Mouse (Mus musculus) left cerebral cortex, postnatal 25 days (tissue): ENCODE measurements around the gene Trim24. TPM values are rescaled to one million over a fixed set of nuclear protein-coding genes. Genes with fewer than 3 reads are reported as not detected.
"Not testable (repeated sequence)": the region's sequence is repeated elsewhere in the genome, so short reads cannot be mapped to it uniquely, and the experiment has no call there.

Experiments used
- DNase-seq, 2 experiments: peaks; one replicate each; pipeline ENCODE4 v3.0.0; 2022; ENCODE audit warnings: low spot score in 2 of 2, mixed read lengths in 1 of 2
- intact Hi-C: fragments of 180-260 bp; cut with DNase I; formaldehyde crosslinking; loops from one replicate; pipeline ENCODE4 v1.15.1; 2025
- total RNA-seq, 2 experiments: library from RNA; stranded (reverse); gene quantifications; 2 replicates each; pipeline ENCODE4 v1.2.3; 2021

Gene Trim24
- total RNA-seq = 10 to 100 TPM; 27.0 to 31.9 TPM

DNA sequence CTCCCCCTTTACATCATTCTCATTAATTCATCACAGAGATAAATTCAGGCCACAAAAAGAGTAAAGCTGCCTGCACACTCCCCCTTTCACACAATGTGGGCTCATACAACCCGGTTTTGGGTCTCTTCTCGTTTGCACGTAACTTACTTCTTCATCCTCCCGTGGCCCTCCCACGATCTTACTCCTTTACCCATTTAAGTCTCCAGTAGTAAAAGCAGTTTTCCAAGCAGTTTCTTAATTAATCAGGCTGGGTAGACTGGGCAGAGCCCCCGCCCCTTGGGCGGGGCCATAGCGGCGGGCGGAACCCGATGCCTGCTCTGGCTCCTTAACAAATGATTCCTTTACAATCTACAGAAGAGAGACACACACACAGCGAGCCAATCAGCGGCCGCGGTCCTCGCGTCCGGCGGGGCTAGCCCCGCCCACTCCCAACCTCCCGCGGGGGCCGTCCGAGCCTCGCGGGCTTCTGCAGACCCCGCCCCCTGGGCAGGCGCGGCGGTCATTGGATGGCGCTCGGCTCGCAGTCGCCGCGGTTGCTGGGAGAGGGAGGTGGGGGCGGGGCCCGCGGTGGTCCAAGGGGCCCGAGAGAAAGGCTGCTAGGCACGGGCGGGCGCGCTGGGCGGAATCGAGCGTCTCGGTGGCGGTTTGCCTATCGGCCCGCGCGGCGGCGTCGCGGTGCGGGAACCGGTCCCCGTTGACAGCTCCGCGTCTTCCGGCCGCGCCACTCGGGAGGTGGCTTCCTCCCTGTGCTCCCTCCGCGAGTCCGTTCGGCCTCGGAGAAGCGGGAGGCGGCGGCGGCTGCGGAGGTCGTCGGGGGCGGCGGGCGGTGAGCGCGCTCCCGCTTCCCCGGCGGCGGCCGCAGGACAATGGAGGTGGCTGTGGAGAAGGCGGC, at the start of gene Trim24:
Trim24 (plus strand) TSS at position 567 of the 892 bp plus-strand sequence.
- DNase-seq = peak; percentile 94 to 97
- intact Hi-C loops = loop anchor here (5.0 kb wide), 3 partner anchors 197 to 403 kb away; no protein-coding TSS in a partner anchor

DNA sequence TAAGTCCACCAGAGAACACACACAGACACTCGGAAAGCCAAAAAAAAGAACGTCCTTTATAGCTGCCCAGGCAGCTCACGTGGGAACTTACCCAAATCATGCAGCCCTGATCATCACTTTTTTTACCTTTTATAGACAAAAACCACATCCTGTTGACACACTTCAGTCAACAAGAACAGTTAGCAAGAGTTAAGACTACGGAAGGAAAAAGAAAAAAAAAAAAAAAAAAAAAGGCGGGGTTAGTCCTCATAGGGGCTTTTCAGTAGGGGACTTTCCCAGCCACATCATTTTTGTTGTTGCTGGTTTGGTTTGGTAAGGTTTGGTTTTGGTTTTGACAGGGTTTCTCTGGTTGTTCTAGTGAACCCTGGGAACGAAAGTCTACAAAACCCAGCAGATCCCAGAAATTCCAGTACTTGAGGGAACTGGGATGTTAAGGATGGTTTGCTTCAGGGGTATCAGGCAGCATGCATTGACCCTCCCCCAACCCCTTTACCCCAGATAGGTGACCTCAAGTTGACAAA, 49.0 kb upstream of the Trim24 start:
- intact Hi-C loops = no loop called here

DNA sequence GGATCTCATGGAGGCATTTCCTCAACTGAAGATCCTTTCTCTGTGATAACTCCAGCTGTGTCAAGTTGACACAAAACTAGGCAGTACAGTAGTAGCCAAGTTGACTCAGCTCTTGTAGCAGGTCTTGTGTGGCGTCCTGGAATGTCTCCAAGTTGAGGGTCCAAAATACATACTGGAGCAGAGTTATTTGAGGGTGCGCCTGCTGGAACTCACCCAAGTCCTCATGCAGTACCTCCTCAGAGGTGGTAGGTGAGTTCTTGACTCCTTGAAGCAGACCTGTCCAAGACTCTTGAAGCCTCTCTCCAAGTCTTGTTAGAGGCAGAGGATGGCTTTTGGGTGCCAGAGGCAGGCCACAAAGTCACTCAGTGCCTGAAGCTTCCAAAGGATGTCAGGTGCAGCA, 48.2 kb upstream of the Trim24 start:
- no peak for DNase-seq
- intact Hi-C loops = no loop called here

More for the DNA sequence above, 49.0 kb upstream of the Trim24 start:
- no peak for DNase-seq

DNA sequence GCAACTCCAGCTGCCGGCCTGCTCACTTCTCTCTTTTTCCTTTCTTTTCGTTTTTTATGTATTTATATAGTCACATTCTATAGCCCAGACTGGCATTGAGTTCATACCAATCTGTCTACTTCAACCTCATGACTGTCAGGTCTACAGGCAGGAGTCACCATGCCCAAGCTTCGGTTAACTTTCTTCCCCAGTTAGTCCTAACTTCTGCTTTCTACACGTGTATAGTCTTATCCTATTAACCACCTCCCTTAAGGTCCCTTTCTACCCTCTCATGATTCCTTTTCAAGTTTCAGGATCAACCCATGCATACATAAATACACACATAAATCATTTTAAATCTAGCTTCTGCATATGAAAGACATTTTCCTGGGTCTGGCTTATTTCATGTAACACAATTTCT, 46.9 kb upstream of the Trim24 start:
- DNase-seq = no peak
- intact Hi-C loops = no loop called here

DNA sequence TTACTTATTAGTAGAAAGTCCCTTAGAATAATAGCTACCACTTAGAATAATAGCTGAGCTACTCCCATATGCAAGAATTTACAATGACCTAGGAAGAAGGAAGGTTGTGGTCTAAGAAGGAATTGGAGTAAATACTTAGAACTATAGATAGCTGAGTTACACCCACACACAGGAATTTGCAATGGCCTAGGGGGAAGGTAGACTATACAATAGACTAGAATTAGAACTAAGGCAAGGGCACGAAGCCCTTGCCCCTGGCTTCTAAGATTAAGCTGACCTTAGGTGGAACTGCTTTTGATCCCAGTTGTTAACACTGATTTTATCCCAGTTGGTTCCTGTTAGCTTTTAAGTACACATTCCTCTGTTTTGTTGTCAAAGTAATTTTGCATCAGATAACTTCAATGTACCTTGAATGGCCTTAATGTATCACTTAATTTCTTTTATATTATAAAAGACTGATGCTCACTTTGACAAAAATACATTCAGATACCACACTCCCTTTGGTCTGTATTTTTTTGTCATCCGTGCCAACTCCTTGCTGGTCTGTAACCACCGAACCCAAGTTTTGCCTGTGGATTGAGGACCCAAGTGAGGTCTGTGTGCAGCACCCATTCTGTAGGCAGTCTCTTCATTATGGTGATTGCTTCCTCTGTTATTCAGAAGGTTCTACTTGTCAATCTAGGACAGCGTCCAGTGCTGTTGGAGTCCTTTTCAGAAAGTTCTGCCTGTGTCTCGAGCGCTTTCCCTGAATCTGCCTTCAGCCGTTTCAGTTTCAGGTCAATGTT, 45.1 kb upstream of the Trim24 start:
- DNase-seq, intact Hi-C loops: not testable (repeated sequence)

DNA sequence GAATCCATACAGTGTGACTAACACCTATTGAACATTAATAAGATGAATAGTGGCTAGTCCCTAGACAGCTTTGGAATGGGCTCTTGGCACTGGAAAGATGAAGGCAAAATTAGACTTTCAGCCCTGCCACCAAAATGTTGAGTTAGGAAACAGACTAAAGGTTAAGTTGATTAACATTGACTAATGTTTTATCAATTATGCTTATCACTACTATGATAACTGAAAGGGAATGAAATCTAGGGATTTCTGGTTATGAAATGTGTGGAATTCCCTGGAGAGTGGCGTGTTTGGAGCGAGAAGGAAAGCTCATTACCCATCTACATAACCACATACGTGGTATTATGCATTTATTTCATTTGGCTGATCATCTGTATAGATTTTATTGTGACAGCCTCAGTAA, 41.7 kb upstream of the Trim24 start:
- intact Hi-C loops = no loop called here
- no peak for DNase-seq

DNA sequence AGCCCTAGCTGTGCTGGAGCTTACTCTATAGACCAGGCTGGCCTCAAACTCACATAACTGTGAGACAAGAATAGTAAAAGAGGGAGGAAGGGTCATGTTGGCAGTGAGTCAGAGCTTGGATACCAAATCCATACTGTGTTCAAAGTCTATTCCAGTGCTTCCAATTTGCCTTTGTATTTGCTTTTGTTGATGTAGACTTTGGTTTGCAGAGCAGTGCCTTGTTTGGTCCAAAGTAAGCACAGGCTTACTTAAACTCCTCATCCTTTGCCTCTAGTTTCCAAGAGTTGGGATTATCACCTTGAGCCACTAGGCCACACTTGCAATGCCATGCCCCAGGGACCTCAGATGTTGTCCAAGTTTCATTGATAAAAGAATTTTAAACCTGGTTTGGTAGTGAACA, 41.0 kb upstream of the Trim24 start:
- intact Hi-C loops = no loop called here
- DNase-seq = no peak

DNA sequence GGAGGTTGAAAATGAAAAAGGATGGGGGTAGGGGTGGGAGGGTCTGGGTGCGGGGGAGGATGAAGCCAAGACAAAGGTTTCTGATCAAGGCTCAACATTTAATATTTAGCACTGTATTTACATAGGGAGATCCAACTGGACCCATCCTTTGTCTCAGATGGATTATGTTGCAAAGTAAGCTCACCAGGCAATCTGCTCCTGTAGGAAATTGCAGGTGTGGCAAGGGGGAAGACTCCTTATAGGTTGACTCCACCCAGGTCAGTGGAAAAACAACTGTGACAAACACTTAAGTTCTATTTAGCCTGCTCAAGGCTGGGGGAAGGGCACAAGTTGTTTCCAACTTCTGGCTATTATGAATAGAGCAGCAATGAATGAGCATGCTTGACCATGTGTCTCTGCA, 36.9 kb upstream of the Trim24 start:
- intact Hi-C loops = no loop called here
- no peak for DNase-seq

DNA sequence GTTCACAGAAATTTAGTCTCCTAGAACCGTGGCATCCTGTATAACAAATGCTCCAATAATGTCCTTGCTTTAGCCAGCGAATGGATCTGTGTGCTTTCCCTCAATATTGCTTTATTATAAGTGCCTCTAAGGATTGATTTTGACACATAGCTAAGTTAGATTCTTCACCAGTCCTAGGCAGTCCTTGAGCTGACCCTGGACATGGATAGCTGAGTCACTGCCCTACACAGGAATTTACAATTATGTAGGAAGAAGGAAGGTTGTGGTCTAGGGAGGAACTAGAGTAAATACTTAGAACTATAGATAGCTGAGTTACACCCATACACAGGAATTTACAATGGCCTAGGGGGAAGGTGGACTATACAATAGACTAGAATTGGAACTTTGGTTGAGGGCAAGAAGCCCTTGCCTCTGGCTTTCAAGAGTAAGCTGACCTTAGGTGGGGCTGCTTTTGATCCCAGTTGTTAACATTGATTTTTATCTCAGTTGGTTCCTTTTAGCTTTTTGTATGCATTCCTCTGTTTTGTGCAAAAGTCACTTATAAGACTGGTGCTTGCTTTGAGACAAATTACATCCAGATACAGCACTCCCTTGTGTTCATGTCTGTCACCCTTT, 33.6 kb upstream of the Trim24 start:
- DNase-seq, intact Hi-C loops: not testable (repeated sequence)

DNA sequence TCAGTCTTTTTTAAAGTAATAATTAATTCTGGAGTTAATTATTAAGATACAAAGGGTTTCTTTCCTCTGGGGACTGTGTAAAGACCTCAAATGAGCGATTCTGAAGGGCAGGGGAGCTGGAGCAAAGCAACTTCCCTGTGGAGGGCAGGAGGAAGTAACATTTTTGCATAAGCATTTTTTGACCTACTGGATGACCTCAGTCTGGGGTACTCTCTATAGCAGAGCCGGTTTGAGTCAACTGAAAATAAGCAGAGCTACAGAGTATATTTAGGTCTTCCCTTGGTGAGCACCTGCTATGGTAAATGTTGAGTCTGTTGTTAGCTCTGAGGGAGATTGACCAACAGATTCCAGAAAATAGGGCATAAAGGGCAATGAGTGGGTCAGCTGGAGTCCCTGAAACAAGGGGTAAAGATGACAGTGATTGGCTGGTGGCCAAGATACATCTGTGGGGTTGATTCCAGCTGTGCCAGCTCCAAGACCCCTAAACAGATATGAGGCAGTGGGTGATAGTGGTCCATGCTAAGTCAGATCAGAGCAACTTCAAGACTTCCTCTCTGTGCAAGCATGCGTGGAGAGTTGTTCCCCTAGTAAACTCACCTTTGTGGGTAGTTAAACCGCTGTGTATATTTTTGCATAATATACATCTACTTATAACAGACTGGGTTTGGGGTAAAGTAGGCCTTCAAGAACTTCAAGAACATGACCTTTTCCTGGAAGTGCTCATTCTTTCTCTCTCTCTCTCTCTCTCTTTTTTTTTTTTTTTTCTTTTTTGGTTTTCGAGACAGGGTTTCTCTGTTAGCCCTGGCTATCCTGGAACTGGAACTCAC, 27.6 kb upstream of the Trim24 start:
- no peak for DNase-seq
- intact Hi-C loops = no loop called here

DNA sequence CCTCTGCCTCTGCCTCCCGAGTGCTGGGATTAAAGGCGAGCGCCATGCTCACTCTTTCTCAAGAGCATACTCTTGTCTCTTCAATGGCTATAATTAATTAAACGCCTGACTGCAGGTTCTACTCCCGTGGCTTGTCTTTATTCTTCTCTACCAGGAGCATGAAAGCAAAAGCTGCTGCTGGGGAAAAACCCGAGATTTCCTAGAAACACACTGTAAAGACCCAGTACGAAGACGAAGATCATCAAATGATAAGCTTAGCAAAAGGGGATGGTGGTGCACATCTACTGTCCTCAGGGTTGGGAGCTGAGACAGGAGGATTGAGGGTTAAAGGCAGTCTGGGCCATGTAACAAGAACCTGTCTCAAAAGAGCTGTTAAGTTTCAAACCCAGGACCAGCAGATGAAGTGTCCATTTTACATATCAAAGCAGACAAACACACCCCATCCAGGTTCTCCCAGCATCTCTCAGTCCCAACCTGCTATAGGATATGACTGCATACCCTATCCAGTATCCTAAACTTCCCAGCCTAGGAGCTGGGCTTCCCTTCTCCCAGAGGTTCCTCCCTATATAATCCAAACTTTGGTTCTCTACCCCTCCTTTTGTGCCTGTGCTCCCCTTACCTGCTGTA, 26.9 kb upstream of the Trim24 start:
- intact Hi-C loops = no loop called here
- DNase-seq = no peak

DNA sequence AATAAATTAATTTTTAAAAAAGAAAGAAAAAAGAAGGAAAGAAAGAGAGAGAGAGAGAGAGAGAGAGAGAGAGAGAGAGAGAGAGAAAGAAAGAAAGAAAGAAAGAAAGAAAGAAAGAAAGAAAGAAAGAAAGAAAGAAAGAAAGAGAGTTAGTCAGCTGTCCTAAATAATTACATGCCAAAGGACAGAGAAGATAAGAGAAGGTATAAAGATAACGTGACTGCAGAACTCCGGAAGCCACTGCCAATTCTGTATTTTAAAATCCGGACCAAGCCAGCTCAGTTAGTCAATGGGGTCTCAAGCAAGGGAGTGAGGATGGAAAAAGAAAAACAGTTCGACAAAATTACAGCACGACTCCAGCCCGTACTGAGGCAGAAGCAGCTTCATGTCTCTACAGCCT, 25.7 kb upstream of the Trim24 start:
- intact Hi-C loops, DNase-seq: not testable (repeated sequence)

DNA sequence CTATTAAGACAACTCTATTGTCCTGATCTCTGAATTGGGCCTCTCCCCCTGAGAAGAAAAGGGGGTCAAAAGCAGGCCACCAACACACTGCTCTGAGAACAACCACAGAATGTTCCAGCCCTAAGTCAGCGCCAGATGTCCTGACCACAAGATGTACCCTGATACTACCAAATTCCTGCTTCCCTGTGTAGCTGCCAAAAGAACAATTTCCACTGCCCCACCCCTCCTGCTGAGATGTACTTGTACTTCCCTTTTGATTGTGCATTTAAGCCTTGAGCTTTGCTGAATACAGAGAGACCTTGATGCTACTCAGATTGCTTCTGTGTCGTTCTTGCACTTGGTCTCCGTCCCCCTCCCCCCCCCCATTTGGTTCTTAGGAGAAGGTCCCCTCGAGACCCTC, 23.1 kb upstream of the Trim24 start:
- intact Hi-C loops, DNase-seq: not testable (repeated sequence)

DNA sequence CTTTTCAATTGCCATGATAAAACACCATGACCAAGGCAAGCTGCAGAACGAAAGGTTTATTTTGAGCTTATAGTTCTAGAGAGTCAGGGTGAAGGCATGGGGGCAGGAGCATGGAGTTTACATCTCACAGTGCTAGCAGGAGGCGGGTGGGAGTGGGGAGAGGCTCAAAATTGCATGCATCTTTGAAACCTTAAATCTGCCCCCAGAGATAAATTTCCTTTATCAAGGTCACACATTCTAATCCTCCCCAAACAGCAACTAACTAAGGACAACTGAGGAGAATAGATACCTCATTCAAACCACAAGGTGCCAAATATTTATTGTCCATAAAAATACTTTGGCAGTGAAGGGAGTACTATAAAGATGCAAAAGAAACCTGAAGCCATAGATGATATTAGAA, 19.3 kb upstream of the Trim24 start:
- no peak for DNase-seq
- intact Hi-C loops = no loop called here

DNA sequence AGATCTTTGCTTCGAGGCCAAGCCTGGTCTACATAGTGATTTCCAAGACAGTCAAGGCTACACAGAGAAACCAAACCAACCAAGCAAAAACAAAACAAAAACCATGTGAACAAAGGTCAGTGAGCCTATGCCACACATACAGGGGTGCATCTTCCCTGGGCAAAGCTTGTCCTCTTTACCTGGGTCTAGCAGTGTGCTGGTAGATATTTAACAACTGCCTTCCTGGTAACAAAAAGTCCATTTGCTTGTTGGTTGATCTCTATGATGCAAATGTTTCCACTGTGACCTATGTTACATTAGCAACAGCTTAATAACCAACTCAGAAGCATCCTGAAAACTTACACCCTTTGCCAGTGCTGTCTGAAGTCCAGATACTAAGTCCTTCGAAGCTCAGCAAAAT, 17.3 kb upstream of the Trim24 start:
- DNase-seq = no peak
- intact Hi-C loops = no loop called here

DNA sequence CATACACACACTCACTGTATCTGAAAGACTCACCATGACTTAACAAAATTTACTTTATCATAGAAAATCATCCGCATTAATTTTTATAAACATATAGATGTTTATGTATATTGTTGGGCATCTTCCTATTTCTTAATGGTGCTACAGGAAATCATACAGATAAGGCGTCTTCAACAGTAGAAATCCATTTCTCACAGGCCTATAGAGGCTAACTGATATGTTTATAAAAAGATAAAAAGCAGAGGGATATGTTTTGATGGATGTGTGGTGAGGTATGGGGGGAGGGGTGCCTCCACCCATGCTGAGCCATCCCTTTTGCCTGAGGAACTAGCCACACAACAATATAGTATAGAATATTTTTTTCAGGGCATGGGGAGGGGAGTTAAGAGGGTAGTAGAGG, 15.2 kb upstream of the Trim24 start:
- DNase-seq = no peak
- intact Hi-C loops = no loop called here

DNA sequence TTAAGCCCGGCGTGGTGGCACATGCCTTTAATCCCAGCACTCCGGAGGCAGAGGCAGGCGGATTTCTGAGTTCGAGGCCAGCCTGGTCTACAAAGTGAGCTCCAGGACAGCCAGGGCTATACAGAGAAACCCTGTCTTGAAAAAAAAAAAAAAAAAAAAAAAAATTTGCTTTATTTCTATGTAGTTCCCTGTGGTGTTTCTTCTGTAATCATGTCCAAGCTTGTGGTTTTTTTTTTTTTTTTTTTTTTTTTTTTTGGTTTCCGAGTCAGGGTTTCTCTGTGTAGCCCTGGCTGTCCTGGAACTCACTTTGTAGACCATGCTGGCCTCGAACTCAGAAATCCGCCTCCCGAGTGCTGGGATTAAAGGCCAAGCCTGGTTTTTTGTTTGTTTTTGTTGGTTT, 14.3 kb upstream of the Trim24 start:
- DNase-seq, intact Hi-C loops: not testable (repeated sequence)

DNA sequence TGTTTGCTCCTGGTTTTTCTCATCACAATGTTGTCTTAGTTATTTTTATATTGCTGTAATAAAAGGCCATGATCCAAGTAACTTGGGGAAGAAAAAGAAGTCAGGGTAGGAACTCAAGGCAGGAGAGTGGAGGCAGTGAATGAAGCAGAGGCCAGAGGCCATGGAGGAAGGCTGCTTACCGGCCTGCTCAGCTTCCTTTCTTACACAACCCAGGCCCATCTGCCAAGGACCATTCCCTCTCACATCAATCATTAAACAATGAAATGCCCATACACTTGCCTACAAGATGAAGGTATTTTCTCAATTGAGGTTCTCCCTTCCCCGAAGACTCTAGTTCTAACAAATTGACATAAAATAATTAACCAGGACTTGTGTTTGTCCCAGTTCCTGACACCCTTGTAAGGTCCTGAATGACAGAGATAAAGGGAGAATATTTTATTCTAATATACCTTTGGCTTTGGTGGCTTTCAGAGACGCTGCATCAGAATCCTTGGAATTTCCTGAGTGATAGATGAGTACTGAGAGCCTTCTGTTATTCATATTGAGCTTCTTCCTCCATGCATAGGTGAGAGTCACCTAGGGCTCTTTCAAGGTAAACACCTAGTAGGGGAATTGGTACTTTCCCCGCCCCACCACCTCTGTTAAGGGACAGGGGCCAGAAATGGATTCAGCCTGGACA, 13.3 kb upstream of the Trim24 start:
- intact Hi-C loops = no loop called here

More for the DNA sequence above, 13.3 kb upstream of the Trim24 start:
- DNase-seq = no peak
